Mouse (Mus musculus): ENCODE results near the gene Prima1.

- TF ChIP-seq NANOG (IDR thresholded peaks at IDR 0.05; ENCODE audit: borderline replicate concordance, low read length) (no peak), CTCF (conservative IDR thresholded peaks at IDR 0.05; ENCODE audit: low read length) (no peak), POU5F1 (IDR thresholded peaks at IDR 0.05; ENCODE audit: borderline replicate concordance, low read length) (no peak)
These were observed 53.7 kb downstream of the Prima1 start for GRCm38 (mm10) chr12:103188223-103188622.
